Mouse (Mus musculus) ES-Bruce4 (cell line): ENCODE data around the gene Krt16.
"Not testable (repeated sequence)": the region's sequence is repeated elsewhere in the genome, so short reads cannot be mapped to it uniquely, and the experiment has no call there.

Source experiments
- CTCF ChIP-seq: IDR thresholded peaks from one replicate; pipeline ENCODE4 v1.8.1; 2011; ENCODE audit warnings: low read depth, low read length
- EP300 ChIP-seq: IDR thresholded peaks from 2 replicates; pipeline ENCODE4 v1.6.1; 2011; ENCODE audit warnings: low read depth, low read length; ENCODE audit not compliant: insufficient read depth
- POLR2A ChIP-seq: IDR thresholded peaks from one replicate; pipeline ENCODE4 v1.8.1; 2011; ENCODE audit warnings: low read length; ENCODE audit not compliant: insufficient read depth

DNA sequence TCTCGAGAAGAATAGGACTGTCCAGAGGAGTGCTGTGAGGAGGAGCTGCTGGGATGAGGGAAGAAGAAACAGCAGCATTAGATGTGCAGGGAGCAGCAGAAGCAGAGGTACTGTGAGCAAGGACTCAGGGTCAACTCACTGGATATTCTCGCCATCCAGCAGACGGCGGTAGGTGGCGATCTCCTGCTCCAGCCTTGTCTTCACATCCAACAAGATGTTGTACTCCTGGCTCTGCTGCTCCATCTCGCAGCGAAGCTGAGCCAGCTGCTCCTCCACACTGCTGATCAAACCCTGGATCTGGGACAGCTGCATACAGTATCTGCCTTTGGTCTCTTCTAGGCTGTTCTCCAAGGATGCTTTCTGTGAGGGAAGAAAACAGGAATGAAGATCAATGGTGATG, 2.2 kb downstream of the Krt16 start:
- TF ChIP-seq CTCF = peak; percentile 39
- not testable (repeated sequence) for TF ChIP-seq EP300, POLR2A
